Mouse (Mus musculus): ENCODE results near the gene Arhgef17.
A peak's percentile ranks its signal among the peaks of the same experiment; 100 is the strongest.

The Arhgef17 gene

DNA sequence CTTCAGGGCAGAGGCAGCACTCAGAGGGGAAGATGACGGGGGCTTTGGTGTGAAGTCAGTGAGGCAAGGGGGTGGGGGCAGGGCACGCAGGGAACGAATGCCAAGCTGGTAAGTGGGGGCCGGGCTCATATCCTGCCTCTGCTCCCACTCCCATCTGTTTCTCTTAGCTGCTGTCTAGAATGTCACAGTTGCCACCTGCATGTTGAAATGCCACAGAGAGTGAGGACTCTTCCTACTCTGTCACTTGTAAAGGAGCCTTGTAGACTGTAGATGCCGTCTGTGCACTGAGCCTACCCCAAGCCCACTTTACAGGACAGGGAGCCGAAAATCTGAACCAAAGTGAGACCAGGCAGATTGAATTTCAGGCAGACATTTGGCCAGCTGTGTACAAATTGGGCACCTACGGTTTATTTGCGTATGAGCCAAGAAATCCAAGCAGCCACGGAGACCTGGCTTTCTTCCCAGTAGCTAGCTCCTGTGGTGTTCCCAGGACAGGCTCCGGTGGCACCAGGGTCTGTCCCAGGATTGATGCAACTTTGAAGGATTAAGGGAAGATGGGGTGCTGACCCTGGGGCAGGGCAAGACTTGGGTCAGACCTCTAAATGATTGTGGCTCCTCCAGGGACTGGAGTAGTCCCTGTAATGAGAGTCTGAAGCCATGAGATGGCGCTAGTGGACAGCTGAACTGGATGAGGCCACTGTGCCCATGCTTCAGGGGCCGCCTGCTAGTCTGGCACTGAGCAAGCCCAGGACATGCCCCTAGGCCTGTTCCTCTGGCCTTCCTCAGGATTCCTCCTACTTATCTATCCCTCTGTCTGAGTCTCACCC lies 11.1 kb upstream of the Arhgef17 start:
- peak; percentile 88 for DNase-seq (ENCODE audit: low read depth, low spot score)

DNA sequence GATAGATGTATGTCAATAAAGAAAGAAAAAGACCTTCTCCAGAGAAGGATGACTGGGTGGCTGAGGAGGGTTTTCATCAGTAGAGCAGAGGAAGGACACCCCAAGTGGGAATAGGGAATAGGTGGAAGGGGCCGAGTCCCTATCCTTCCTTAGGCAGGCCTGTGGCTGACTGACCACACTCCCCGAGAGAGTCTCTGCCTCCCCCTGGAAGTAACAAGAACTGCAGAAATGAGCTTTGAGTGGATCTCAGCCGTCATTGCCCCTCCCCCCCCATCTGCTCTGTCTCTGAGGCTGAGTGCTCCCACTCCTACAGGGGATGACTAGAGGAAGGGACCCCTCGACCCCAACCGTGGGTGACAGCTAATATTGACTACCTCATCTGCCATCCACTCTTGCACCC lies 9.3 kb upstream of the Arhgef17 start:
- no peak for DNase-seq (ENCODE audit: low read depth, low spot score)

DNA sequence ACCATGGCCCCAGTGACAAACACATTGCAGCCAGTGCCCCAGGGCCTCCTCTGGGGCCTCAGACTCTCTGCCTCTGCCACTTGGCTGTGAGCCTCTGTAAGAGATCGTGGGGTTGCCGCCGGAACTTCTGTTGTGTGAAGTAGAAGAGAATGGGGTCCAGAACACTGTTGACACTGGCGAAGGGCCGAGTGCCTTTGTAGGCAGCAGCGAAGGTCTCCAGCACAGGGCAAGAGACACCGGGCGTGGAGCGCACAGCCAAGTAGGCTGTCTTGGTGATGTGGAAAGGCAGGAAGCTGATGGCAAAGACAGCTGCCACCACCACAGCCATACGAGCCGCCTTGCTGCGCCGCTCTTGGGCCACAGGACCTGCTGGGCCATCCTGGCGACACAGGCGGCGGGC lies 6.2 kb upstream of the Arhgef17 start:
- no peak for DNase-seq (ENCODE audit: low read depth, low spot score)

DNA sequence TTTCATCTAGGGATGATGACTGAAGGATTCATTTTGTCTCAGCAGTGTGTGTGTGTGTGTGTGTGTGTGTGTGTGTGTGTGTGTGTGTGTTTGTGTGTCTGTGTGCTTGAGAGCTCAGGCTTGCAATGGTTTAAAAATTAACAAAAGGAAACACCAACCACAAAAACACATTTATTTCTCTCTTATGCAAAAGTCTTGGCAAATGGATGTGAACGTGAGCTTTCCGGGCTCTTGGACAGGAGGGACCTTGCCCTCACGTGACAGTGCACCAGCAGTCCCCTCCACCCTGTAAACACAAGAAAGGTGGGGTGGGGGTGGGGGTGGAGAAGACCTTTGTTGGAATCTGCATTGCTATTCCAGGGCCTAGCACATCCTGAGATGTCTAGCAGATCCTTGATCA lies 5.6 kb upstream of the Arhgef17 start:
- DNase-seq (ENCODE audit: low read depth, low spot score), result no peak

DNA sequence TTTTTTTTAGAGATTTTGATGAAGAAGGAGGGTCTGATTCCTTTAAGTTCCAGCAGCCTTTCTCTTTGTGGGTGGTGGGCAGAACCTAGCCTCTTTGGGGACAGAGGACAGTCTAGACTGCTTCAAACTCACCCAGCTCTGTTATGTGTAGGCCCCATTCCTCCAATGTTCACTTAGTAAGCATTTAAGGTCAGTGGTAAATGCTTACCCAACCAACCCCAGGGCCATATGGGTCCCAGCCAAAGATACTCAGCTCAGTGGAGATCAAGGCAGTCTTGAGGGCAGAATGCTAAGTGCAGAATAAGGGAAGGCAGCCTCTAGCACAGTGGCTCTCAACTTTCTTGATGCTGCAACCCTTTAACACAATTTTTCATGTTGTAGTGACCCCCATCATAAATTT lies 1.6 kb upstream of the Arhgef17 start:
- DNase-seq (ENCODE audit: low read depth, low spot score), result no peak

DNA sequence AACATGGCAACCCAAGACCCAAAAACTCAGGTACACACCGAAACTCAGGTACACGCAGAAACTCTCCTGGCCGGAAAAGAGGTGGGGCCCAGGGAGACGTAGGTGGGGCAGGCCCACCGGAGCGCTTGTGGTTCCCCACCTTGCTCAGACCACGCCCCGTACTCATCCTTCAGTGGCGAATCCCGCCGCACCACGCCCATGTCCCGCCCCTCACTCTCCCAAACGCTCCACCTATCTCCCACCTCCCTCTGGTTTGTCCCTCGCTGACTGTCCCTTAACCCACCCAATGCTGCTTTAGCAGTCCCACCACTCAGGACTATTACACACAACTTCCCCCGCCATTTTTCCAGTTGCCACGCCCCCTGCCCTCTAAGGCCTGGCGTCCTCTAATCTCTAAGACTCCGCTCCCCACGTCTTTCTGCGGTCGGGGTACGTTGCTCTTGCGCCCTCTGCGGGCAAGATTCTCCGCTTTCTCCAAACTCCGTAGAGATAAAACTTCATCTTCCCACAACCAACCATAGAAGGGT lies 637 bp upstream of the Arhgef17 start:
- DNase-seq (ENCODE audit: low read depth, low spot score), result peak; percentile 99

DNA sequence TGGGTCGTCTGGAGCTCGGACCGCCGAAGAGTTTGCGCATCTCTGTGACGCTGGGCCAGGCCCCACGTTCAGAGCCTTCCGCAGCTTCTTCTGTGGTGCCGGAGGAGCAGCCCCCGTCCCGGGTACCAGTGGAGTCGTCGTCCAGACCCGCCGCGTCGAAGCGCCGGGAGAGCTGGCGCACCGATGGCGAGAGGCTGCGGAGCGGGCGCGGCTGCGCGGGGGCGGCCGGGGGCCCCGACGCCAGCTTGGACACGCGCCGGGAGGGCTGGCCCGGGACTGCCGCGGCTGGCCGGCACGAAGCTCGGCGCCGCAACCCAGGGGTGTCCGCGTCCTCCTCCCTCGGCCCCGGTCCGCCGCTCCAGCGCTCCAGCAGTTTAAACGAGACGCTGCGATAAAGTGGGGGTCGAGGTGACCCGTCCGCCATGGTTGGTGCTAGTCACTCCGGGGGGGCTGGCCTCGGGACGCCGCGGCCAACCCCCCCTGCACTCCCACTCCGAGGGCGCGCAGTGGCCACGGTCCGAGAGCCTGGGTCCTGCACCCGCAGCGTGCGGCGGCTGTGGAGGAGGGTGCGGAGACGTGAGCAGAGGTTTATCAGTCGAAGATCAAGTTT lies 486 bp downstream of the Arhgef17 start:
- no peak for DNase-seq (ENCODE audit: low read depth, low spot score)

DNA sequence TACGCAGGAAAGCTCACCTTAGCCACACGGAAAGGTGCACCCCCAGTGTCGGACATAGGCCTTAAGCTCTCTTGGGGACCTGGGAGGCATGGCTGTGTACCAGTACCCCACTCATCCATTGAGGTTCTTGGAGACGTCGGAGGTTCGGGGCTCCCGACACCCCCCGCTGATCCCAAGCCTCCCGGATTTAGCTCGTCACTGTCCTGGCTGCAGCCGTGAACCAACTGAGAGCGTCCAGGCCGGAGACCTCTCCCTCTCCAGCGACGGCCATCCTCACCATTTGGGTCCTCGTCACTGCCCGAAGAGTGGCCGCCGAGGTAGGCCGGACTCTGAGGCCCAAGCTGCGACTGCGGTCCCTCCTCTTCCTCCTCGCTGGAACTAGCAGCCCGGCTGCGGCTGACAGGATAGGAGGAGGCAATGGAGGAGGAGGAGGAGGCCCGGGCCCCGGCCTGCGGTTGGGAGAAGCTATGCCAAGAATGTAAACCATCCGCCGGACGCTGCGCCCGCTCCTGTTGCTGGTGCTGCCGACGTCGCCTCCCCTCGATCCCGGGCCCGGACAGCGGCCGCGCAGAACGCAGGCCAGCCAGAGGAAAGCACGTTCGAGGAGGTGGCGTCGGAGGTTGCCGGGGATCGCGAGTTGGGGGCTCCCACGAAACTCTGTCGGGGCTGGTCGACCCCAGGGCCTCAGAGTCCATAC lies 1.1 kb downstream of the Arhgef17 start:
- DNase-seq (ENCODE audit: low read depth, low spot score), result peak; percentile 78

DNA sequence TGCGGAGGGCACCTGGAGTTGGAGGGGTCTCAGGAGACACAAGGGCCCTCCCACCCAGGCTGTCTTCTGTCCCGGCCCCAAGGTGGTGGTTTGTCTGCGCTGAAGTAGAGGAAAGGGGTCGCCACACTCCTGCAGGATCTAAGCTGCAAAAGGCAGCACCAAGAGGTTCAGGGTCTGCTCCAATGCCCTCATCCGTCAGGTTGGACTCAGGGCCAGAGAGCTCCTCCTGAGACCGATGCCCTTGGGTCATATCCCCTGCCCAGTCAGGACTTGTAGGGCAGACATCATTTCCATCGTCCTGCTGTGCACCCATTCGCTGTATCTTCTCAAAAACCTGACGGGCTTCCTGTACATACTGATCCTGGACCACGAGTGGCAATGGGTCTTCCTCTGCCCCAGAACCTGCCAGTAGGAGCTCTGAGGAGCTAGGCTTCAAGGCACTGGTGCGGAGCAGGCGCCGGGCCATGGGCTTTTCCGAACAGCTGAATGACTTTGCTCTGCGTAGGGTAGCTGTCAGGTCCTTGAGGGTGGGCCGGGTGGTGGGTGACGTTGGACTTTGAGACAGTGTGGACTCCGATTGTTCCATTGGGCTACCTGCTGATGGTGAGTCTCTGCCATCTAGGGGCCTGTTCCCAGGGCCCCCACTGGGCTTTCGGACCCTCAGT lies 2.1 kb downstream of the Arhgef17 start:
- DNase-seq (ENCODE audit: low read depth, low spot score), result no peak

DNA sequence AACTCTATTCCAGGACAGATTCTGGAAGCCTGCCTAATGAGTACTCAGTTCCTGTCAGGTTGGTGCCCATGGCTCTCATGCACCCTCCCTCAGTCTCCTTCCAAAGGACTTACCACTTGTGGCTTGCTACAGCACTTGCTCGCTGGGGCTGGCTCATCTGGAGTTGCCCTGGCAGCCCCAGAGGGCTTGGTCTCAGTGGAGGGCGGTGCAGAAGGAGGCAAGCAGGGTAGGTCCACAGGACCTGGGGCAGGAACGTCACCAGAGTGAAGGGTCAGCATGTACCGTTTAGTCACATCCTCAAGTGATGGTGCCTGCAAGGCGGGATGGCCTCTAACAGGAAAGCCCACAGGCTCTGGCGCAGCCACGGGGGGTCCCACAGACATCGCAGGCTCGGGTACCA lies 3.5 kb downstream of the Arhgef17 start:
- DNase-seq (ENCODE audit: low read depth, low spot score), result no peak

DNA sequence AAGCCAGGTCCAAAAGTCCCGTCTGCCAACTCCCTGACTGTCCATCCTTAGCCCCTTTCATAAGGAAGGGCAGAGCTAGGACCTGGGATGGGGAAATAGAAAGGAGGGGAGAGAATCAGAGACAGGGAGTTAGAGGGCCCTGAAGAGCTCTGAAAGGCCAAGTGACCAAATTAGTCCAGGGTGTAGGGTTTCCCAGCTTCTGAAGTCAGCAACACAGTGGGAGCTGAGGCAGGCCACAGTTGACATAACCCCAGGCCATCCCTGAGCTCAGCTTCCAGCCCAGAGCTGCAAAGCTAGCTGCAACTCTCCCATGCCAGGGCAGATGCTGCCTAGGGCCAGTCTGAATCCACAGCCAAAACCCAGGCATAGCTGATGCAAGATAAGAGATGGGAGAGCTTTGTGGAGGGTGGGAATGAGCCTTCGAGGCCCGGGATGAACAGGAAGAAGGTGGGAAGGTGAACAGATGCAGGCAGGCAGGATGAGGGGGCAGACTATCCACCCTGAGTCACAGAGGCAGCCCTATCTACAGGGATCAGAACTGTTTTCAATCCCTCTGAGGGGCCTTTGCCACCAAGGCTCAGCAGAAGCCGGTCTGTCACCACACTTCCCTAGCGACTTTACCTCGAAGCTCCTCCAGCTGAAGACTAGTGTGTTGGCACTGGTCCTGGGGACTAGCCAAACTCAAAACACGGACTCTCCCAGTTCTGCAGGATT lies 4.5 kb downstream of the Arhgef17 start:
- DNase-seq (ENCODE audit: low read depth, low spot score), result no peak

DNA sequence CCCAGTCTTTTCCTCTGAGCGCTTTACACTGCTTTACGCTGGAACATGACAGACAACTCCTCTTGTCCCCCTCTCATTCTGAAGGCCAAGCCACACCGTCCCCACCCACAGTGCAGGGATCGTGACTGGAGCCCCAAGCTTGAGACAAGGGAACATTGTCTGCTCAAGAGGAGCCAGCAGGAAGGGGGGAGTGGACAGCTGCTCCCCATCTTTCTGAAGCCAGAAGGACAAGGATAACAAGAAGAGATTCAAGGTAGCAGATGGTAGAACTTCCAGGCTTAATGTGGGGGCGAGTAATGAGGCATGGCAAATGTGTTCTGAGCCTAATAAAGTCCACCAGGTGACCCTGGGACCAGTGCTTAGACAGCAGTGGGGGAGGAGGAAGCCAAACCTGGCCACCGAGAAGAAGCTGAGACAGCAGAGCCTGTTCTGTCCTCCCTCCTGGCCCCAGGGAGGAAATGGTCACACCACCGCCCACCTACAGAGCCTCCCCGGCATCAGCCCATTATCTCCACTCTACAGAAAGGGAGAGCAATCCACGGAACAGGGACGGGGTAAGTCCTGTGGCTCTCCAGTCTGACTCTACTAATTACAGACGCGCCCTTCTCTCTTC lies 5.5 kb downstream of the Arhgef17 start:
- no peak for DNase-seq (ENCODE audit: low read depth, low spot score)

DNA sequence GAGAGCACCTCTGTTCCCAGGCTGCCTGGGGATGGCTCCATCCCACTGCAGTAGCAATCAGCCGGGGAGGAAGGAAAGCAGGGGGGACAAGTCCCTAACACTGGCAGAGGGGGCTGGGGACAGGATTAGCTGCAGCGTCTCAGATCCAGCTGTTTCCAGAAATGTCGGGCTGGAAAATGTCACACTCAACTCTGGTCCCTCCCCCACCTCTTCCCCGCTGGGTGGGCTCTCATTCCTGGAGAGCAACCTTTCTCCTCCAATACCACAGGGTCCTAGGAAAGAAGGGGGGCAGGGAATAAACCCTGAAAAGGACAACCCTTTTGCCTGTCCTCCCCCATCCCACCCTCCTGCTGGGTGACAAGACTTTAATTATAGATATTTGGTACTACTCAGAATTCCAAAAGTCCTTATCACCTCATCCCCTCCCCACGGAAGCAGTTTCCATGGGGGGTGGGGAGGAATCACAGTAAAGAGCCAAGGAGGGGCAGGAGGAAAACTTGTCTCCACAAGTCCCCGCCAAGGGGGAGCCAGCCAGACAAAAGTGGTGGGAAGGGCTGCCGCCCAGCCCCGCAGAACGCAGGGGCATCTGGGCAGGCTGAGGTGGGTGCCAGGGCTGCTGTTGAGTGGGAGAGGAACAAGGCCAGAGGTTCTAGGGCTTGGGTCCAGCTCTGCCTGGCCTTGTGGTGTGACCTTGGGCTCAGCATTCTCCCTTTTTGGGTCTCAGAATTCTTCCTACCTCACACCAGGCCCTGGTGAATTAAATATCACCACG lies 7.0 kb downstream of the Arhgef17 start:
- peak; percentile 66 for DNase-seq (ENCODE audit: low read depth, low spot score)

DNA sequence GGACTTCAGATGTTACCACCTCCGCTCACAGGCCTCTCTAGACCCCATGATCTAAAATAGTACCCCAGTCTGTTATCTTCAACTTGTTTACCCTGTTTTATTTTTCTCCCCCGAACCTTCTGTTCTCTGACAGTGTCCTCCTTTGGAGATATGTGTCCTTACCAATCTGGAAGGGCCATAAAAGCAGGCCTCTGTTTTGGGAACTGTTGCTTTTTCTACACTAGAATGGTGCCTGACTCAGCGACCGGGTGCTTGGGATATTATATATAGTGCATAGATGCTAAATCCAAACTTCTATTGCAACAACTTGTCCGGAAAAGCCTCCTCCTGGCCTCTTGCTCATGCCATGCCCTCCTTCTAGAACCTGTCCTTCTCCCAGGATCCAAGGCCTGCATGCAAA lies 7.7 kb downstream of the Arhgef17 start:
- DNase-seq (ENCODE audit: low read depth, low spot score), result no peak

DNA sequence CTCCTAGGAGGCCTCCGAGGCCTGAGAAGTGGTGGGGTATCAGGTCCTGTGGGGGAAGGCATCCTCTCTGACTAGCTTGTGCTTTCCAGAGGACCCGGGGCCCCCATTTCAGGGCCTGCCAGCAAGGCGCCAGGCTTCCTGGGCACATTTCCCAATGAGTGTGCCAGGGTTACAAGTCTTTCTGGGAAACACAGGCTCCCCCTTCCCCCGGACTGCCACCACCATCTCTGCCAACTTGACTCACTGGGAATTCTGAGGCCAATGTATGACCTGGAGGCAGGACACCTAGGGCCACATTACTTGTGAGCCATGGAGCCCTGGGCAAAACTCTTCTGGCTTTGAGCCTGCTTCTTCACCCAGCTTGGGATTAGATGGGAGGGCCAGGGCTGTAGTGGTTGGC lies 9.0 kb downstream of the Arhgef17 start:
- DNase-seq (ENCODE audit: low read depth, low spot score), result no peak

DNA sequence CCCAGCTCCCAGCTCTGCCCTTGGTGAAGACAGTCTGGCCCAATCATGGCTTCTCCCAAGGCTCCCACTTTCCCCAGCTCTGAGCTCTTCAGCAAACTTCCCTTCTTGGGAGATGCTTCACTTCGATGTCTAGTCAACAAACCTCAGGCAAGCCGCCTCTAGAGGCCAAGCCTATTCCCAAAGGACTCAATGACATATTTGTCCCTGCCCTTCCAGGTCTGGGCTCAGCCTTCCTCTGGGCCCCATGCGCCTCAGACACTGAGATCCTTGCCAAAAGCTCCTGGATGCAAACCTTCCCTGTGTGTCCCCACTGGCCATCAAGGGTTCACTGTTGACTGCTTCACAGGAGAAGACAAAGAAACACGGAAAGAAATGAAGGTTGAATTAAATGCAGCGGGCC lies 10.6 kb downstream of the Arhgef17 start:
- DNase-seq (ENCODE audit: low read depth, low spot score), result no peak

DNA sequence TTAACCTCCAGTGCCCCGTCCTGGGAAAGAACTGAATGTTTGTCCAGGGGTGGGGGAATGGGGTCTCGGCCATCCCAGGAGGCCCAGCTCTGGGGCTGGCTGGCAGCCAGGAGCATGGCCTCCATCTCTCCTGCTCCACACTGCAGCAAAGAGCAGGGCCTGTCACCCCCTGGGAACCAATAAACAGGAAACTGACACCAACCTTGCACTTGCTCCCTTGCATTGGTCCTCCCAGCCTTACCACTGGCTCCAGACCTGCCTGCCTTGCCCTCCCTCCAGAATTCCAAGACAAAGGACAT lies 12.1 kb downstream of the Arhgef17 start:
- DNase-seq (ENCODE audit: low read depth, low spot score), result no peak

DNA sequence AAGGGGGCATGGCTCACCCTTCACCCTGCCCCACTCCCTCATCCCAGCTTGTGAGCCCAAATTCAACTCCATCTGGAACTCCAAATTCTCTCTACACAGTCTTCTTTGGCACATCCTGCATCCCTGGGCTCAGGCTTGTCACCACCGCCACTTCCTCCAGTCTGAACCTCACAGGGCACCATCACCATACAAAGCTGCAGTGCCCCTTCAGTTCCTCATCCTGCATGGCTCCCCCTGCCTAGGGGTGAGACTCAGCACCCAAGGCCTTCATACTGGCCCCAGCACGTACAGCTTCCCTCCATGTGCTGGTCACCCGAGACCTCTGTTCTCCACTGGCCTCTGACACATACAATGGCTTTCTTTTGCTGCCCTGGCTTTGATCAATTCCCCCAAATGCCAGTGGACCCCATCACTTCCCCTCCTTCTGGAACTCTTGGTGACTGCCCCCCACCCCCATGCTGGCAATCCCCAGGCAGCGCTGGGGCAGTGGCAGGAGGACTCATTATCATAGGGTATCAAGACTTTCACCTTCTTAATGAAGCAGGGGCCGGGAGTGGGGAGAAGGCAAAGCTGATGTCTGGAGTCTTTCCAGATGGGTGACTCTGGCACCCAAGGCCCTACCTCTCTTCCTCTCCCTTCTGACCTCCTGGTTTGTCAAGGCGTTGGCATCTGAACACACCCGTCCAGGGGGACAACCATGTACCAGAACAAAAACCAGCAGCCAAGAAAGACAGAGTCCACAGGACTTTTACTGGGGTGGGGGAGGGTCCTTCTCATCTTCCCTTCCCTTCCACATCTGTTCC lies 12.7 kb downstream of the Arhgef17 start:
- no peak for DNase-seq (ENCODE audit: low read depth, low spot score)

DNA sequence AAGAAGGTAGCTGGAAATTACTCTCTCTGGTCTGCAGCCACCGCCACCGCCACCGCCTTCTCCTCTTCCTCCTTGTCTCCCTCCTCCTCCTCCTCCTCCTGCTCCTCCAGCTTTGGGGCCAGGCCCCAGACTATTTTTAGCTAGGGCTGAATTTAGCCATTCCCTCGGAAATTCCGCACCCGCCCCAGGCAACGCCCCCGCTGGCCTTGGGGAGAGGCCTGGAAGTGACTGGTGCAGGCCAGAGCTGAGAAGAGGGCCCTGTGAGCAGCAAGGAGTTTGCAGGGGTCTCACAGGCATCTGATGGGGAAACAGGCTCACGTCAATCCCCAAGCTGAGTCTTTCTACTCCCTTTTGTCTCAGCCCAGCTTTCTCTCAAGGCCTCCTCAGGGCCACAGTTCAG lies 13.7 kb downstream of the Arhgef17 start:
- DNase-seq (ENCODE audit: low read depth, low spot score), result peak; percentile 66

DNA sequence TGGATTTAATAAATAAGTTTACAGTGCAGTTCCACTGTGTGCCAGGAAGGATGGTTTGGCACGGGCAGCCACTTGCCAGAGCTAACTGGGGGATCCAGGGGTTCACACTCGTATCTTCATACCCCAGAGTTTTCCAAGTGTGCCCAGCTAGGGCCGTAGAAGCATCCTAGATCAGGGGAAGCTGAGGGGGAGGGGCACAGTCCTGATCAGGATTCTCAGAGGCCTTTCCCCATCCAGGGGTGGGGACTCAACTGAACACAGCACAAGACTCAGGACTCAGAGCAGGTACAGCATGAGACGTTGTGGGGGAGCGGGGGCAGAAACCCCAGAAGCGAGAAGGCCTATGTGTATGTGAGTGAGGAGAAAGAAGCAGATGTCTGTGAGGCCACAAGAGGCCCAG lies 14.2 kb downstream of the Arhgef17 start:
- DNase-seq (ENCODE audit: low read depth, low spot score), result peak; percentile 66
